Mouse (Mus musculus): Measurements from ENCODE around the gene Fbxl15.

- TF ChIP-seq POLR2A (IDR thresholded peaks at IDR 0.05; ENCODE audit: insufficient read length, low read depth), result no peak
- no peak for TF ChIP-seq MAX (IDR thresholded peaks at IDR 0.05; ENCODE audit: low read depth)
- TF ChIP-seq POLR2AphosphoS2 (IDR thresholded peaks at IDR 0.05; ENCODE audit: insufficient read length, low read depth), result no peak
Measured at GRCm38 (mm10) chr19:46324366-46324765, 3.6 kb upstream of the Fbxl15 start.
